Mouse (Mus musculus): ENCODE measurements around the gene Gng8. TPM values are rescaled to one million over a fixed set of nuclear protein-coding genes. Genes with fewer than 3 reads are reported as not detected.
A peak's percentile ranks its signal among the peaks of the same experiment; 100 is the strongest.

Gng8 gene
- polyA plus RNA-seq, 1 experiment from 2014 or later, result 2.3 TPM

DNA sequence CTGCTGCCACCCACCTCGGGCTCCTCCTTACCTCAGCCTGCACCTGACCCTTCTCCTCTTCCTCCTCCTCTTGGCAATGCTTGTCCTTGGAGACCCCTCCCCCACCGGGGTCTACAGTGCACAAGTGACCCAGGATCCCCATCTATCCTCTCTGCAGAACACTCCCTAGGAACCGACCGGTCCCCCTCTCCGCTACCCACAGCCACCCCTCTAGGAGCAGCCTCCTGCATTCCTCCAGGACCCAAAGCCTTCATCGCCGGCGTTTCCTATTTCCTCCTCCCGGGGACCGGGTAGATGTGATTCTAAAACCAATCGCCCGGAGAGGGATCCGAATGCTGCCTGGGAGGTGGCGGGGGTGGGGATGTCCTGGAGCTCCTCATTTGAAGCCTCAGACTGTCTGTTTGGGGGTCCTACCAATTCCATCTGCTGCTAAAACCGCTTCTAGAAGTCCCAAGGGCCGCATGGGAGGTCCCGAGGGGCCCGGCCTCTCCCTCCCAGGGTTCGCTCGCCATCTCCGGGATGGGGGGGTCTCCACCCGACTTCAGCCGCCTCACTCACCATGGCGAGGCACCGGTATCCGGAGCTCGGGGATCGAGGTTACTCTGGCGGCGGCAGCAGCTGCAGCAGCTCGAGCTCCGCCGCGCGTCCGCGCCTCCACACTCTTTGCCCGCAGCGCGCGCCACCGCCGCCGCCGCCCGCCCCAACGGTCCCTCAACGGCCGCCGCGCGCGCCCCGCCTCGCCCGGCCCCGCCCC, 31.9 kb downstream of the Gng8 start:
- Histone ChIP-seq H3K9me3 (replicated peaks) (no peaks in the 10 kb centered on the region), H3K4me1 (replicated peaks) (peaks cover 40% of the 10 kb centered on the region), H3K4me3 (peak overlapping the region; percentile 82), H3K27ac (ENCODE audit: poor library complexity, severe bottlenecking) (peak overlapping the region; percentile 92), H3K36me3 (peaks cover 20% of the 10 kb centered on the region), H3K9ac (peak overlapping the region; percentile 91), H3K27me3 (replicated peaks) (no peaks in the 10 kb centered on the region), H3K4me2 (peak overlapping the region; percentile 97)
- under 1% methylated on average over 42 of the region's 57 CpGs for WGBS
- no peak for ATAC-seq (ENCODE audit: insufficient number of reproducible peaks, low FRiP score)

DNA sequence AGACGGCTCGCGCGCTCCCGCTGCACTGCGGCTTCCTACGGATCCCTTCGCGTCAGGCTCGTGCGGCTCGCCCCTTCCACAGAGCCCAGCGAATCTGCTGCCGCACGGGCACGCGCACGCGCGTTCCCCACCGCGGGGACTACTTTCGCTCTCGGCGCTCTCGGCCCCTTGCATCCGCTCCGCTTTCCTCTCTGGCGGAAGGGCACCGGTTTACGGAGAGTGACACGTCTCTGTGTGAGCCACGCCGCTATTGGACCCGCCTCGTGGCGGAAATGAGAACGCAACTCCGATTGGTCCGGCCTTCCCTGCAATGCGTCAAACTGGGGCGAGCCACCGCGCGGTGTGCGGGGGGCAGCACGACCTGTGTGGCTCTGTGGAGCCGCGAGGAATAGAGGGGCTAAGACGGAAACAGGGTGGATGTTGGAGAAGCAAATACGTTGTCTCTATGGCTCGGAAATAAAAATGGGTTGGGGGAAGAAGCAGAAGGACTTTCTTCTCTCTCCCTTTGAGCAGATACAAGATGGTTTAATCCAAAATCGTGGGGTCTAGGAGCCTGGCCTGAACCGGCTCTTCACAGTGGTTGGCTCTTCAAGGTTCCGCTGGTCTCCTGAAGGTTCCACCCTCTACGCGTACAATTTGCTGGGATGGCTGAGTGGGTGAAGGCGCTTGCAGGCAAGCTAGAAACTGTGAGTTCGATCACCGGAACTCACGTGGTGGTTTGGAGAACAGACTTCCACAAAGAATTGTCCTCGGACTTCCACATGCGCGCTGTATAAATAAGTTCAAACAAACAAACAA, 32.6 kb downstream of the Gng8 start, which contains the start of gene Calm3:
Gene Calm3 (minus strand): TSS at position 78 of the 798 bp plus-strand sequence.
- Histone ChIP-seq H3K9ac (peak within 1 kb of the TSS; percentile 91), H3K9me3 (replicated peaks) (no peaks in the 10 kb centered on the region), H3K27me3 (replicated peaks) (no peaks in the 10 kb centered on the region), H3K36me3 (peaks cover 12% of the 10 kb centered on the region), H3K4me2 (peak within 1 kb of the TSS; percentile 97), H3K4me1 (replicated peaks) (peaks cover 37% of the 10 kb centered on the region), H3K4me3 (peak within 1 kb of the TSS; percentile 82), H3K27ac (ENCODE audit: poor library complexity, severe bottlenecking) (peak within 1 kb of the TSS; percentile 92)
- WGBS, result 1% methylated on average over 64 of the region's 64 CpGs
- ATAC-seq (ENCODE audit: insufficient number of reproducible peaks, low FRiP score), result peak; percentile 93

DNA sequence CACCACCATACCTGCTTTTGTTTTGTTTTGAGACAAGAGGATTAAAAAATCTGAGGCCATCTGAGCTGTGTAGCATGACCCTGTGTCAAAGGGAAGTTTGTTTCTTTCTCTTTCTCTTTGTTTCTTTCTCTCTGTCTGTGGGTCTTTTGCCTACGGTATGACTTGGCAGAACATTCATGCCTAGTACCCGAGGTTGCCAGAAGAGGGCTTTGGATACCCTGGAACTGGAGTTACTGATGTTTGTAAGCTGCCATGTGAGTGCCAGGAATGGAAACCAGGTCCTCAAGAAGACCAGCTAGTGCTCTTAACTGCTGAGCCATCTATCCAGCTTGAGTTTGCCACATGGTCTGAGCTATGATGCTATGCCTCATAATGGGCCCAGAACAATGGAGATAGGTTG, 36.8 kb downstream of the Gng8 start:
- WGBS, result 39% methylated on average over 2 of the region's 2 CpGs
- H3K27ac ChIP-seq (ENCODE audit: poor library complexity, severe bottlenecking), result no peak overlapping the region
- no peaks in the 10 kb centered on the region for H3K36me3 ChIP-seq
- no peaks in the 10 kb centered on the region for H3K4me1 ChIP-seq (replicated peaks)
- H3K9me3 ChIP-seq (replicated peaks), result no peaks in the 10 kb centered on the region
- no peaks in the 10 kb centered on the region for H3K27me3 ChIP-seq (replicated peaks)
- no peak for ATAC-seq (ENCODE audit: insufficient number of reproducible peaks, low FRiP score)
- H3K4me2 ChIP-seq, result no peak overlapping the region
- no peak overlapping the region for H3K4me3 ChIP-seq
- H3K9ac ChIP-seq, result no peak overlapping the region

DNA sequence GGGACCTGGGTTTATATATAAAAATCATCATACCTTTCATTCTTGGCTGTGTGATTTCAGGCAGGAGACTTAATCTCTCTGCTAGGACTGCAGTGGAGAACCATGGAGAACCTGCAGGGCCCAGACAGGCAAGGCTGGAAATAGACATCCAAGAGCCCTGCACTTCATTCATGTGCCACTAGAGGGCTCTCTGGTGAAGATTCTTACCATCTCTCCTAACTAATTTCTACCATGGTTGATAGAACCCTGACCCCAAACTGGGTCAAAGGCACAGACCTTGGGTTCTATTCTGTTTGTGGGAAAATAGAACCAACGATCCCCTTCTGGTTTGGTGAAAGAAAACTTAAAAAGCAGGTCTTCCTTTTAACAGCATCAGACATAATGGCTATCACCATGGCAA, 39.3 kb downstream of the Gng8 start:
- ATAC-seq (ENCODE audit: insufficient number of reproducible peaks, low FRiP score), result no peak
- Histone ChIP-seq H3K36me3 (no peaks in the 10 kb centered on the region), H3K9ac (no peak overlapping the region), H3K9me3 (replicated peaks) (no peaks in the 10 kb centered on the region), H3K4me2 (no peak overlapping the region), H3K27me3 (replicated peaks) (no peaks in the 10 kb centered on the region), H3K4me1 (replicated peaks) (no peaks in the 10 kb centered on the region), H3K27ac (ENCODE audit: poor library complexity, severe bottlenecking) (no peak overlapping the region), H3K4me3 (no peak overlapping the region)
- 6% methylated on average over 1 of the region's 1 CpGs for WGBS

DNA sequence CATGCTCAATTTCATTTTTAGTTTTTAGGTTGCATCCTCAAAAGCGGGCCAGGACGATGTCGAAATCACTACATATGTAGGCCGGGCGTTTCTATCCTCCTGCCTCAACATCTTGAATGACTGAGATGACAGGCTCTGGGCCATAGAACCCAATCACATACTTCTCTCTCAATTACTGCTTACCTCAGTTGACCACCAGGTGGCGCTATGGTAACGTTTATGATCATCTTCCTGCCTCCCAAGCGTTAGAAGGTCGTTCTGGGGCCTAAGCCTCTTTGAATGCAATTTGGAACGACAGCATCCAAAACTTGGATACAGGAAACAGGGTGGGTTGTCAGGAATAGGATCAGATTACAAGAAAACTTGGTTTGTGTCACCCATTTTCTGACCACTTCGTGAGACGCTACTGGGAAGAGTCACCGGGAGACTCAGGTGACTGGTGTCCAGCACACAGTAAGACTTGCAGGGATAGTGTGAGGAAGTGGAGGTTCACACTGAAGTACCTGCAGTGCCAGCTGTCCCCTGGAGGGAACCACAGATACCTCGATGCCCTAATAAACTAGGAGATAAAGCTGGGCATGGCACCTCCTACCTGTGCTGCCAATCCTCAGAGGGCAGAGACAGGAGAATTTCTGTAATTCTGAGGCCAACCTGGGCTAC, 40.5 kb downstream of the Gng8 start:
- no peak overlapping the region for H3K4me2 ChIP-seq
- H3K4me3 ChIP-seq, result no peak overlapping the region
- H3K9ac ChIP-seq, result no peak overlapping the region
- ATAC-seq (ENCODE audit: insufficient number of reproducible peaks, low FRiP score), result peak; percentile 65; the same call in 1 of the 2 replicates
- H3K4me1 ChIP-seq (replicated peaks), result no peaks in the 10 kb centered on the region
- 21% methylated on average over 14 of the region's 14 CpGs for whole genome bisulfite sequencing
- no peak overlapping the region for H3K27ac ChIP-seq (ENCODE audit: poor library complexity, severe bottlenecking)
- H3K27me3 ChIP-seq (replicated peaks), result no peaks in the 10 kb centered on the region
- no peaks in the 10 kb centered on the region for H3K36me3 ChIP-seq
- H3K9me3 ChIP-seq (replicated peaks), result no peaks in the 10 kb centered on the region

DNA sequence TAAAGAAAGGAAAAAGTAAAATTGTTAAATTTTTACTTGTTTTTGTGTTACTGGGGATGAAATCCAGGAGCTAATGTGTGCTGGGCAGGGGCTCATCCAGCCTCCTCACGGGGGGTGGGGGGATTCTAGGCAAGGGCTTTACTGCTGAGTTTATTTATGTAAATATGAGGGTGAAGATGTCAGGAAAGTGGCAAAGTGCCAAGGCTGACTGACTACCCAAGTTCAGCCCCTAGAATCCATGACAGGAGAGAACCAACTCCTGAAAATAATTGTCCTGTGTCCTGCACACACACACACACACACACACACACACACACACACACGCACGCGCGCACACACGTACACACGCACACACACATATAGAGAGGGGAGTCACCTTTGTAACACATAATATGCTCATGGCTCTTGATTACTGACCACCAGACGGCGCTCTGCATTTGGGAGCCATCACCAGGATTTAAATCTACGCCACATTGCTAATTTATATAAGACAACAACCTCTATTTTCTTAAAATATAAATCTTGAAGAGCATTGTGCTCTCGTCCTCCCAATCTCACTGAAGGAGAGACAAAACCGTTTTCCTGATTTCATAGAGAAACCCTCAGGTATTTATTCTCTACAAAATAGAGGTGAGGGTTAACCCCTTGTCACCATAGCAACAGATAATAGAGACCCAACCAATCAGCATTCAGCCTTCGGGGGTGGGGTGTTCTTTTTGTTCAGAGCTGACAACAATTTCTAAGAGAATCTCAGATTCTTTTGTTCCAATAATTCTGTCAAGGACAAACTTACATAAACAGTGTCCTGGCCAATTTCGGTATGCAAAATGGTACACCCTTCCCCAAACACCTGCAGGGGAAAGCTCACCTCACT, 41.4 kb downstream of the Gng8 start:
- ATAC-seq (ENCODE audit: insufficient number of reproducible peaks, low FRiP score), result no peak
- H3K27ac ChIP-seq (ENCODE audit: poor library complexity, severe bottlenecking), result no peak overlapping the region
- 42% methylated on average over 14 of the region's 14 CpGs for WGBS

DNA sequence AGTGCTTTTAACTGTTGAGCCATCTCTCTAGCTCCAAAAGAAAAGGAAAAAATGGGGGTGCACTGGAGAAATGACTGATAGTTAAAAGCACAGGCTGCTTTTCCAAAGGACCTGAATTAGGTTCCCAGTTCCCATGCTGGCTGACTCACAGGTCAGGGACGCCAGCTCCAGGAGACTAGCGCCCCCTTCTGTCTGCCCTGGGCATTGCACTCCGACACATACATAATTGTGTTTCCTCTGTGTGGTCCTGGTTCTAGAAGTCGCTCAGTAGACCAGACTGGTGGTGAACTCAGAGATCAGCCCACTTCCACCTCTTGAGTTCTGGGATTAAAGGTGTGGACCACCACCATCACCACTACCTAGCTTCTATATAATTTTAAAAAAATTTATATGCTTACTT, 45.7 kb downstream of the Gng8 start:
- H3K4me2 ChIP-seq, result no peak overlapping the region
- no peak for ATAC-seq (ENCODE audit: insufficient number of reproducible peaks, low FRiP score)
- H3K4me1 ChIP-seq (replicated peaks), result peaks cover 12% of the 10 kb centered on the region
- no peak overlapping the region for H3K4me3 ChIP-seq
- no peak overlapping the region for H3K27ac ChIP-seq (ENCODE audit: poor library complexity, severe bottlenecking)
- no peaks in the 10 kb centered on the region for H3K36me3 ChIP-seq
- H3K9me3 ChIP-seq (replicated peaks), result no peaks in the 10 kb centered on the region
- H3K27me3 ChIP-seq (replicated peaks), result no peaks in the 10 kb centered on the region
- WGBS, result 47% methylated on average over 4 of the region's 4 CpGs
- H3K9ac ChIP-seq, result no peak overlapping the region

More for the DNA sequence above, 41.4 kb downstream of the Gng8 start:
- H3K9me3 ChIP-seq (replicated peaks), result no peaks in the 10 kb centered on the region
- no peak overlapping the region for H3K9ac ChIP-seq
- no peaks in the 10 kb centered on the region for H3K27me3 ChIP-seq (replicated peaks)
- H3K4me1 ChIP-seq (replicated peaks), result no peaks in the 10 kb centered on the region
- H3K4me3 ChIP-seq, result no peak overlapping the region
- no peaks in the 10 kb centered on the region for H3K36me3 ChIP-seq
- H3K4me2 ChIP-seq, result no peak overlapping the region

DNA sequence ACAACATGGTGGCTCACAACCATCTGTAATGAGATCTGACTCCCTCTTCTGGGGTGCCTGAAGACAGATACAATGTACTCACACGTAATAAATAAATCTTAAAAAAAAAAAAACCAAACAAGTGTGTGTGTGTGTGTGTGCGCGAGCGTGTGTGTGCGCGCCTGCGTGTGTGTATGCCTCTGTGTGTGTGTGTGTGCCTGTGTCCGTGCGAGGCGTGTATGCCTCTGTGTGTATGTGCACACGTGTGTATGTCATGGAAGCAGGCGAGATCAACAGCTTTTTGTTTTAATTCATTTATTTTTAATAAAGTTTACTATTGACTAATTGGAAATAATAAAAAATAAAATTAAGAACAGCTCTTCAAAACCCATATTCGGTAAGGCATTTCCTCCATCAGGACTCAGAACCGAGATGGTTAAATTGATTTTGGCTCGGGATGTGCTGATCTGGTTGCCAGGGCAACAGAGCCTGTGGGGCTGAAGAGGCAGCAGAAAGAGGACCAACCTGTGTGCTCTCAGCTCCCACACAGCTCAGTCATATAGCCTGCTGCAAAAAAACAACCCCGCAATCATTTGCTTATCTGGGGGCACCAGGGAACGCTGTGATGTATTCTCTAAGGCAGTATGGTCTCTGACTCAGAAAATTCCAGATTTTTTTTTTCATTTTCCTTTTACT, 46.7 kb downstream of the Gng8 start:
- Histone ChIP-seq H3K27me3 (replicated peaks) (no peaks in the 10 kb centered on the region), H3K9ac (no peak overlapping the region)
- 70% methylated on average over 17 of the region's 17 CpGs for WGBS

DNA sequence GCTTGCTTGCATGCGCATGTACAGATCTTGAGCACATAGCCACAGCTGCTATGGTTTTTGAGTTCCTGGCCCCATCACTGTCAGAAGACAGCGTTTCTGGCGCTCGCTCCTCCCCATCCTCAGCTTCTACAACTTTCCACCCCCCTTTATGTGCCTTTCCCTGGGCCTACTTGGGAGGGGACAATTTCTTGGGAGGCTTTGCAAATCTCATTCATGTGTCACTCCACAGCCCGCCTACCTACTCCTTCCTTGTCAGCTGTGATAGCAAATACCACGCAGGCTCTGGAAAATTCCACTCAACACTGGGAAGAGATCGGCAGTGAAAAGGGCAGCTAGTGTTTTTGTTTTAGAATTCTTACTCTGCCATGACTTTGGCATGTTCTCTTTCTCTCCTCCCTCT, 48.7 kb downstream of the Gng8 start:
- Histone ChIP-seq H3K4me1 (replicated peaks) (peaks cover 18% of the 10 kb centered on the region), H3K4me2 (no peak overlapping the region), H3K9ac (no peak overlapping the region), H3K4me3 (no peak overlapping the region), H3K27ac (ENCODE audit: poor library complexity, severe bottlenecking) (peak overlapping the region; percentile 41; the same call in 1 of the 2 replicates), H3K27me3 (replicated peaks) (peaks cover 6% of the 10 kb centered on the region), H3K9me3 (replicated peaks) (no peaks in the 10 kb centered on the region), H3K36me3 (no peaks in the 10 kb centered on the region)
- ATAC-seq (ENCODE audit: insufficient number of reproducible peaks, low FRiP score), result no peak
- WGBS, result 24% methylated on average over 7 of the region's 7 CpGs

More for the DNA sequence above, 46.7 kb downstream of the Gng8 start:
- no peaks in the 10 kb centered on the region for H3K36me3 ChIP-seq
- no peak overlapping the region for H3K4me2 ChIP-seq
- no peak overlapping the region for H3K27ac ChIP-seq (ENCODE audit: poor library complexity, severe bottlenecking)
- H3K4me1 ChIP-seq (replicated peaks), result peaks cover 12% of the 10 kb centered on the region
- no peak for ATAC-seq (ENCODE audit: insufficient number of reproducible peaks, low FRiP score)
- no peak overlapping the region for H3K4me3 ChIP-seq
- no peaks in the 10 kb centered on the region for H3K9me3 ChIP-seq (replicated peaks)

DNA sequence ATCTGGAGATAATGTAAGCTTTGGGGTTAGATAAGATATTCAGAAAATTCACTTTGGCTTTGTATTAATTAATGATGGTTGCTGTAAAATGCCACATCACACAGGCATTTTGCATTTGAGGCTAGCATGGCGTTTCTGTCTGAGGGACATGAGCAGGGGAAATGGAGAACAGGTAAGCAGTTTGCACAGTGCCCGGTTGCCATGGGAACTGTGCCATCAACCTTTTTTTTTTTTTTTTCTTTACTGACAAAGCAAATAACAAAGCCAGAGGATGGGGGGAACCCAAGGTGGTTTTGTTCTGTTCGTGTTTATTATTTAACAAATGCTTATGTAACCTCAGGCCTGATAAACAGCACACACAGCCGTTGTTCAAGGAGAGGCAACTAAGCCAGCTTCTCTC, 51.3 kb downstream of the Gng8 start:
- Histone ChIP-seq H3K4me1 (replicated peaks) (peaks cover 44% of the 10 kb centered on the region), H3K4me2 (no peak overlapping the region), H3K27ac (ENCODE audit: poor library complexity, severe bottlenecking) (no peak overlapping the region), H3K27me3 (replicated peaks) (peaks cover 31% of the 10 kb centered on the region), H3K4me3 (no peak overlapping the region), H3K36me3 (no peaks in the 10 kb centered on the region), H3K9me3 (replicated peaks) (no peaks in the 10 kb centered on the region), H3K9ac (no peak overlapping the region)
- no peak for ATAC-seq (ENCODE audit: insufficient number of reproducible peaks, low FRiP score)
- 62% methylated on average over 4 of the region's 4 CpGs for WGBS

Data from heart, embryonic 12.5 days (tissue).